Mouse (Mus musculus): ENCODE measurements around the gene Npas3. TPM values are rescaled to one million over a fixed set of nuclear protein-coding genes. Genes with fewer than 3 reads are reported as not detected.

Npas3 gene
- total RNA-seq, 2 experiments from 2014 or later, result 0.22 TPM; not detected in 1

DNA sequence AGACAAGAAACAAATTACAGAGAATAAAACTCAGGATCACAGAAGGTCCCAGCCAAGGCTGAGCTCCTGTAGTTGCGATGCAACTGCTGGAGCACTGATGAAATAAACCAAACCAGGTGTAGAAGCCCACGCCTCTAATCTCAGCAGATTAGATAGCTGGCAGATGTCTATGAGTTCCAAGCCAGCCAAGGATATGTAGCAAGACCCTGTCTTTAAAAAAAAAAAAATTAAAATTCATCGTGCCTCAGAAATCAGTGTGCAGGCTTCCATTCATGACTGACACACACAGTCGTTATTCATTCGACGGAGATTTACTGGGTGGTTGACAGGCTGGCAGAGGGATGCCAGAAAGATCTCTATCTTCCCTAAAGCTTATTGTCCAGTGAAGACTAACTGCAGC lies 849.7 kb downstream of the Npas3 start:
- Histone ChIP-seq H3K4me3 (no peak overlapping the region), H3K27ac (no peak overlapping the region)
- intact Hi-C loops (cut with DNase I), result loop anchor here (2.0 kb wide), 1 partner anchor 391 kb away; no protein-coding TSS in a partner anchor
- DNase-seq, result no peak
- TF ChIP-seq CTCF (IDR thresholded peaks at IDR 0.05), result no peak

DNA sequence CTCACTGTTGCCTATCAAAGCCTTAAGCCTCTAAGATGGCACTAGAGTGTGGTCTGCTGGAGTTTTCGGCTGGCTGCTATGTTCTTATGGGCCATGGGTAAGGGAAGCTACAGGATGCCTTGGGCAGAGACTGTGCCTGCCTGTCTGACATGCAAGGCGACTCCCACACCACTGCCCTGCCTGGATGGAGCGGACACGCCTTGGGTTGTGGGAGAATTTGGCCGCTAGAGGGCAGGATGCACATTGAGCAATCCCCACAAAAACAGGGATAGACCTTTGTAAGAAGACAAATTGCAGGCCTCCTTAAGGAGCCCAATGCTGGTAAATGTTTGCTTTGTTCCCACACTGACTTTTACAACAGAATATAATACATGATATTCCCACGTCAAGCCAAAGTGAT lies 850.3 kb downstream of the Npas3 start:
- intact Hi-C loops (cut with DNase I), result loop anchor here (1.0 to 2.0 kb wide), 2 partner anchors 390 to 448 kb away; no protein-coding TSS in a partner anchor
- peak; percentile 89 for TF ChIP-seq CTCF (IDR thresholded peaks at IDR 0.05)
- peak; percentile 78 for DNase-seq
- no peak overlapping the region for H3K4me3 ChIP-seq
- no peak overlapping the region for H3K27ac ChIP-seq

DNA sequence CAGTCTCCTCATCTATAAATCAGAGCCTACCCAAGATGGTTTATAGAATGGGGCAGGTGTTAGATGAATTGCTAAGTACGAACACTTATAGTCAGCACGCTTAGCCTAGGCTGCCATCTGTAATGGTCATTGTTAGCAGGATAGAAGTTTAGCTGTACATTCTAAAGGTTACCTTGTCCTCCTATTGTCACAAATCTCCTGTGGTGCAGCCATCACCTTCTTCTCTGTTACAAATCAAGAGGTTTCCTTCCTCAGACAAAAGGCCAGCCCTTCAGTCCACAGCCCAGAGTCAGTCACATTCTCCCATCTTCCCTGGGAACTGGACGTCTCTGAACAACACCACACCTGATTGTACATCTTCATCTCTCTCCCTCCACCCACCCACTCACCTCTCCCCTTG lies 851.0 kb downstream of the Npas3 start:
- intact Hi-C loops (cut with DNase I), result loop anchor here (1.0 to 2.0 kb wide), 2 partner anchors 389 to 447 kb away; no protein-coding TSS in a partner anchor
- no peak for TF ChIP-seq CTCF (IDR thresholded peaks at IDR 0.05)
- no peak for DNase-seq
- Histone ChIP-seq H3K27ac (no peak overlapping the region), H3K4me3 (no peak overlapping the region)

DNA sequence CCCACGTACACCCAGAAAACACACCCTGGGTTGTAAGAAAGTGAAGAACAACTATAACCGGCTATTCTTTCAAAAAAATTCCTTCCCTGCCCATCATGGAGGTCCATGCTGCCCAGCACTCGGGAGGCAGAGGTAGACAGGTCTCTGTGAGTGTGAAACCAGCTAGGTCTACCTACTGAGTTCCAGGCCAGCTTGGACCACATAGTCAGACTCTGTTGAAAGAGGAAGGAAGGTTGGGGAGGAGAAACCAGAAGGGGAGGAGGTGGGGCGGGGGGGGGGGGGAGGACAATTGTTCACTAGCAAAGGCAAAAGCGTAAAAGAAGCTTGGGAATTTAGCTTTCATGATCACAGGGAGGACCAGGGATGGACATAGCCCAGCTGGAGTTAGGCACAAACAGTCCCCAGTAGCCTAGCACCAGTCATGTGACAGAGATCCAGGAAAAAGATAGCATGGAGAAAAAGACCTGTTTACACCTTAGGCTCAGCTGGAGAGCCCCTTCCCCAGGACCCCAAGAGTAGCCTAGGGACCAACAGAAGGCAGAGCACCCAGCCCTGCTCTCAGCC lies 852.9 kb downstream of the Npas3 start:
- Histone ChIP-seq H3K4me3 (no peak overlapping the region), H3K27ac (no peak overlapping the region)
- DNase-seq, result no peak
- intact Hi-C loops (cut with DNase I), result loop anchor here (10.0 kb wide), 1 partner anchor 253 kb away; no protein-coding TSS in a partner anchor
- TF ChIP-seq CTCF (IDR thresholded peaks at IDR 0.05), result no peak

DNA sequence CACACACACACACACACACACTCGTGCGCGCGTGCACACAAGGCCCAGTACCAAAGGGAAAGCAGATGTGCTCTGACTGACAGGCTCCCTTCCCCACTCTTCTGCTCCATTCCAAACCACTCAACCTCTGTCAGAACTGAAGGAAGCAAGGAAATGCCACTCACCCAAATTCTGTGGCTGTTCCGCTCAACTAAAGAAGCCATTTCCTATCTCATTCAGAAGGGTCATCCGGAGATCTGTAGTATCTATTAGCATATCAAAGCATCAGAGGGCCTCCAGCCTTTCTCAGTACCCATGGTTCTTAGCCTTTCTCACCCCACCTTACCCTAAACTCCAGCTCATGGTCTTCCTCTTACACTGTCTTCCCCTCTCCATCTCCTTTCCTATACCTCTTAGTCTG lies 854.0 kb downstream of the Npas3 start:
- no peak for TF ChIP-seq CTCF (IDR thresholded peaks at IDR 0.05)
- intact Hi-C loops (cut with DNase I), result loop anchor here (10.0 kb wide), 1 partner anchor 252 kb away; no protein-coding TSS in a partner anchor
- H3K27ac ChIP-seq, result no peak overlapping the region
- H3K4me3 ChIP-seq, result no peak overlapping the region
- DNase-seq, result no peak

DNA sequence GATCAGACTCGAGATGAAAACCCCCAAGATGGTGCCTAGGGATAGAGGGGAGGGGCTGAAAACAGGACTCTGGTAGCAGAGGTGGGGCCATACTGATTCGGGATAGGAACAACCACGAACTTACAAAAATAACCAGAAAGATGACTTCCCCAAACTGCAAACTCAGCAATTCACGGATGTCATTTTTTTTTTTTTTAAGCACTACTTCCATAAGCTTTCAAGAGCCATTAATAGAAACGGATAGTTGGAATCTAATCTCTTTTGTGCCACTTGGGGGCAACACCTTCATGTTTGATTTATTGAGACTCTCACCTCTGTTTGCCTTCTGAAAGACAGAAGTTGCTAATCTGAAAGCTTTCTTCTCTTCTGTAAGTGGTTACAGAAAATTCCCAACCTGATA lies 857.1 kb downstream of the Npas3 start:
- Histone ChIP-seq H3K27ac (no peak overlapping the region), H3K4me3 (no peak overlapping the region)
- intact Hi-C loops (cut with DNase I), result loop anchor here (10.0 kb wide), 1 partner anchor 249 kb away; no protein-coding TSS in a partner anchor
- DNase-seq, result no peak
- TF ChIP-seq CTCF (IDR thresholded peaks at IDR 0.05), result peak; percentile 27

DNA sequence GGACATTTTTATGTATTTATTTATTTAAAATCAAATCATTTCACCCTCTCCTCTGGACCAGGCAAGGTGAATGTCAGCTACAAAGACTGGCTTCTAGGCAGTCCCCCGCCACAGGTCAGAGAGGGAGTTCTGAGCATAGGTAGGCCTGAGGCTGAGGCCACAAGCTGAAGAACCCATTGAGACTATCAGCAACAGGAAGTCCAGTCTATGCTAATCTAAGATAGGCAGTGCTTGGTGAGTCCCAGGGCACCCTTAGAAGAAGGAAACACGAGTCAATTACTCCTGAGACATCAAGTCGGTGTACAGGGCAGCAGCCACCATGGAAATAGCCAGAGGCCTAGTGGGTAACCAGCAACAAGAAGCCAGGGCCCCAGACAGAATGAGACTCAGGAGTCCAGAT lies 857.5 kb downstream of the Npas3 start:
- Histone ChIP-seq H3K27ac (no peak overlapping the region), H3K4me3 (no peak overlapping the region)
- intact Hi-C loops (cut with DNase I), result loop anchor here (10.0 kb wide), 1 partner anchor 249 kb away; no protein-coding TSS in a partner anchor
- DNase-seq, result no peak
- TF ChIP-seq CTCF (IDR thresholded peaks at IDR 0.05), result no peak

DNA sequence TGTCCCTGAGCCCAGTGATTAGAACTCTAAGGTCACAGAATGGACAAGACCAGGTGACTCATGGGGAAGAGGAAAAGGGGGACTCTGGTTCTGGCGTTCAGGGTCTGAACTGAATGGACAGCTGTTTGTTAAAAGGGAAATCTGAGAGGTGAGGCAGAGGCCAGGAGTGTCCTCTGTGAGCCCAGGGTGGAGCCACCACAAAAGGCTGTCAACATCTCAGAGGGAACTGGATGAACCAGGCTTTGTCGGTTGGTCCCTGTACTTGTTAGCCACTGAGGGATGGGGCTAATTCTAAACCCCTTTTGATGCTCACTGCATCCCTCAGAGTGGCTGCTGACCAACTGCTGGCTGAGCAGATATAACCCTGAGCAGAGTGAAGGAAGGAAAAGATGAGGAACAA lies 861.9 kb downstream of the Npas3 start:
- no peak for TF ChIP-seq CTCF (IDR thresholded peaks at IDR 0.05)
- no peak for DNase-seq
- Histone ChIP-seq H3K27ac (no peak overlapping the region), H3K4me3 (no peak overlapping the region)
- intact Hi-C loops (cut with DNase I), result no loop called here

DNA sequence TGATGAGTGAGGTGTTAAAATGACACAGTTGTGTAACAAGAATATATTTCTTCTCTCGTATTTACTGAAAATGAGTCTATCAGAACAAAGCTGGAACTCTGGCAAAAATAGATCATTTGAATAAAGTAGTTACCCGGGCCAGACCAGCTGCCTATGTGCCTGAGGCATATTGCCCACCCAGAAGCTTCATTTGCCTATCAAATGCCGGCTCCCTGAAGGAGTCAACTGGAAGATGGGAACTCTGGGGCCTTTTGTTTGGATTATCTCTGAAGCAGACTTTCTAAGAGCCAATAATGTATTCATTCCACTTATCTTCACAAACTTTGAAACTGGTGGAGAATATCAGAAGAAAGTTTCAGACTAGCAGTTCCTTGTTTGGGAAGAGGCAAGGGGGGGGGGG lies 862.5 kb downstream of the Npas3 start:
- DNase-seq, result no peak
- intact Hi-C loops (cut with DNase I), result no loop called here
- no peak for TF ChIP-seq CTCF (IDR thresholded peaks at IDR 0.05)
- H3K4me3 ChIP-seq, result no peak overlapping the region
- no peak overlapping the region for H3K27ac ChIP-seq

DNA sequence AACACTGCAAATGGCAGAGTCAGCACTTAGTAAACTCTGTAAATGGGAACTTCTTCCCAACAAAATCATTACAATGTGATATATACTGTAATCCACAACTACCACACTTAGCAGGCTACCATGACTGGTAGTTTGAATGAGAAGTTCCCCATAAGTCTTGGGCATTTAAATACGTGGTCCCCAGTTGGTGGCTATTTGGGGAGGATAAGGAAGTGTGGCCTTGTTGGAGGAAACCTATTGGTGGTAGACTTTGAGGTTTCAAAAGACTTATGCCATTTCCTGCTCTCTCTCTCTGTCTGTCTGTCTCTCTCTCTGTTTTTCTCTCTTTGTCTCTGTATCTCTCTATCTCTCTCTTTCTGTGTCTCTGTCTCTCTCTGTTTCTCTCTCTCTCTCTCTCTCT lies 871.9 kb downstream of the Npas3 start:
- no peak overlapping the region for H3K4me3 ChIP-seq
- H3K27ac ChIP-seq, result no peak overlapping the region
- intact Hi-C loops (cut with DNase I), result no loop called here
- no peak for TF ChIP-seq CTCF (IDR thresholded peaks at IDR 0.05)
- no peak for DNase-seq

DNA sequence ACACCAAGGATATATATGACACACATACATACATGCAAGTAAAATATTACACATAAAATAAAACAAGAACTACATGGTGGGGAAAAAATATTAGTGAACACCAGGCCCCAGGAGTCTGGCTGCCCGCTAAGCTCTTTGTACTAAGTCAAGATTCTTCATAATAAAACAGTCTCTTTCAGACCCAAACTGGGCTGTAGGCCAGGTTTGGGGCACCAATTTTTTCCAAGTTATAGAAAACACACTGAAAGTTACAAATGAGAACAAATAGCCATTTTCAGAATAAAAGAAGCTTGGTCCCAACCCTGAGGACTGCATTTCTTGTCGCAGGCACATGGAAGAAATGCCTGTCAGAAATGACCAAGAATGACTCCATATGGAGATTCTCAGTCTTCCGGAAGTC lies 872.8 kb downstream of the Npas3 start:
- Histone ChIP-seq H3K27ac (no peak overlapping the region), H3K4me3 (no peak overlapping the region)
- TF ChIP-seq CTCF (IDR thresholded peaks at IDR 0.05), result no peak
- DNase-seq, result no peak
- intact Hi-C loops (cut with DNase I), result no loop called here
